19 mouse cellular contexts compared by ENCODE assay signal in the genomic region with DNA sequence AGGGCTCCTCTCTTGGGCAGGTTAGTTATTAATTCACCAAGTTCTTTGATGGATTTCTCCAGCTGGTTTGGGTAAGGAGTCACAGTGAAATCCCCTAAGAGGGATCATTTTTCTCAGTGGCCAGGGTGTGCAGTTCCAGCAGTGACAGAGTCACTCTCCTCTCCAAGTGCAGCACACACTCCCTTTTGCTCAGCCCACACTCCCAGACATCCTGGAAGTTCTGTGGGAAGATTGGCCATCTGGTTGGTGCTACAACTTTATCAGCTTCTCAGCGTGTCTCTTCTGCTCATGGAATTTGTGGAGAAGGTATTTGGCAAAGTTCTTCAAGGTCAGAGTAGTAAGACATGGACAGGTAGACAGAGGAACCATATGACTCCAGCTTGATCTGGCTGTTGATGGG.
"Had no signal": no experiment of that assay in that cellular context is flagged by ENCODE, and none has a peak within 500 bp of the region (broad histone marks: within the 10 kb centered on the region; RNA-seq: fewer than 3 reads in every experiment).

No protein-coding gene starts in this region.

- H3K36me3 ChIP-seq: lung, embryonic 15.5 days; midbrain, embryonic 10.5 days; midbrain, embryonic 13.5 days; neural tube, embryonic 13.5 days had no signal

- H3K9ac ChIP-seq: liver, embryonic 14.5 days; liver, postnatal 0 days; lung, embryonic 15.5 days; midbrain, embryonic 13.5 days; neural tube, embryonic 13.5 days had no signal

- H3K27ac ChIP-seq: kidney, postnatal 0 days; liver, embryonic 14.5 days; lung, embryonic 15.5 days; midbrain, embryonic 10.5 days; midbrain, embryonic 13.5 days; neural tube, embryonic 13.5 days had no signal

- ATAC-seq: intestine, postnatal 0 days; liver, postnatal 0 days; midbrain, embryonic 13.5 days; midbrain, embryonic 16.5 days had no signal

- DNase-seq: kidney, postnatal 25 days; liver, postnatal 0 days; lung, postnatal 10 days; lung, postnatal 36 days; retina, postnatal 1 day; thymus, adult 2 months; thymus, postnatal 14 days; thymus, postnatal 4 days had no signal

- H3K9me3 ChIP-seq: lung, embryonic 15.5 days; midbrain, embryonic 10.5 days; midbrain, embryonic 13.5 days; neural tube, embryonic 13.5 days had no signal

- H3K4me2 ChIP-seq: liver, embryonic 11.5 days; lung, embryonic 15.5 days; midbrain, embryonic 13.5 days; neural tube, embryonic 13.5 days had no signal

- H3K4me3 ChIP-seq: lung, embryonic 15.5 days; megakaryocyte, embryonic 14.5 days; midbrain, embryonic 10.5 days; midbrain, embryonic 13.5 days; myocyte; neural tube, embryonic 13.5 days had no signal

- H3K27me3 ChIP-seq: lung, embryonic 15.5 days; midbrain, embryonic 13.5 days; neural tube, embryonic 13.5 days had no signal

- H3K4me1 ChIP-seq: lung, embryonic 15.5 days; megakaryocyte, embryonic 14.5 days; midbrain, embryonic 10.5 days; midbrain, embryonic 13.5 days; neural tube, embryonic 13.5 days had no signal
